Mouse (Mus musculus): ENCODE data around the gene Cpt2. TPM values are rescaled to one million over a fixed set of nuclear protein-coding genes. Genes with fewer than 3 reads are reported as not detected.

Gene Cpt2
- polyA plus RNA-seq, 2 experiments, result 25.8 to 36.5 TPM

DNA sequence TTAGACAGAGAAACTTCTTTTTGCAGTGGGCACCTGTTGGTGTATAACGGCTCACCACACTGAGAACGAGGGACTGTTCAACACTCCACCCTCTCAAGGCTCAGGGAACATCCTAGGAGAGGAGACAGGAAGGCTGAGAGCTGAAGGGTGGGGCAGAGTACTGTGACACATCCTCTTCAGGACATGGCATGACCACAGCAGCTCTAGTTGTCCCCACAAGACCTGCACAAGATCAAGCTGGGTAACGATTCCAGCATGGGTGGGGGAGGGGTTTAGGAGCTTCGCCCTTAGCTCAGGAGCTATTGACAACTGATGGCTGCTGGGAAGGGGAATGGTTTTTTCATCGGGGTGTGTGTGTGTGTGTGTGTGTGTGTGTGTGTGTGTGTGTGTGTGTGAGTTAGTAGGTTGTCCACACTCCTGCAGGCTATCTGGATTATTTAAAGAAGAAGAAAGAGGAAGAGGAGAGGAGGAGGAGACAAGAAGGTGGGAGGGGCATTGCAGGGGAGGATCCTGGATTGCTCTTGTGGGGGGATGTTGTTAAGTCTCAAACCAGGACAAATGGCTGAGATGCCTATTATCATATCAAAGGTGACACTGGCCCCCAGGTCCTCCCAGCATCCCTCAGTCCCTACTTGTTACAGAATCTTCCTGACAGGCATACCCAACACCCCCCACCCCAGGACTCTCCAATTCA is 43.2 kb upstream of the Cpt2 start:
- ATAC-seq (ENCODE audit: insufficient read depth) (no peak), DNase-seq (ENCODE audit: low read depth in 3 of 3, low spot score in 3 of 3) (no peak)
- H3K4me3 ChIP-seq (ENCODE audit: insufficient read depth in 1 of 2, low read depth in 2 of 2, low read length in 2 of 2), result no peak overlapping the region
- no peak overlapping the region for H3K4me2 ChIP-seq (ENCODE audit: low read depth)
- H3K36me3 ChIP-seq (replicated peaks; ENCODE audit: control insufficient read depth, insufficient read depth, low read depth), result no peaks in the 10 kb centered on the region
- H3K27me3 ChIP-seq (ENCODE audit: control insufficient read depth, insufficient read depth, low read length), result no peaks in the 10 kb centered on the region
- no peak overlapping the region for H3K9ac ChIP-seq (replicated peaks)
- WGBS (ENCODE audit: insufficient replicate concordance), result 21% methylated on average over 5 of the region's 5 CpGs
- TF ChIP-seq EP300 (IDR thresholded peaks at IDR 0.05; ENCODE audit: low read depth), result no peak
- no peak for TF ChIP-seq CTCF (IDR thresholded peaks at IDR 0.05; ENCODE audit: low read depth)
- H3K27ac ChIP-seq, result no peak overlapping the region
- H3K4me1 ChIP-seq (replicated peaks; ENCODE audit: control insufficient read depth in 2 of 2, insufficient read depth in 2 of 2, low read length in 1 of 2), result peaks cover 0 to 4% of the 10 kb centered on the region in 2 experiments; a peak in 1 of 4 replicates
- H3K9me3 ChIP-seq (ENCODE audit: control insufficient read depth, low read length), result no peaks in the 10 kb centered on the region

GRCm38 (mm10) chr4:107962792-107963191 is 39.4 kb upstream of the Cpt2 start:
- H3K4me3 ChIP-seq (ENCODE audit: insufficient read depth in 1 of 2, low read depth in 2 of 2, low read length in 2 of 2), result no peak overlapping the region
- 71% methylated on average over 2 of the region's 2 CpGs for WGBS (ENCODE audit: insufficient replicate concordance)
- no peaks in the 10 kb centered on the region for H3K36me3 ChIP-seq (replicated peaks; ENCODE audit: control insufficient read depth, insufficient read depth, low read depth)
- TF ChIP-seq CTCF (IDR thresholded peaks at IDR 0.05; ENCODE audit: low read depth), result no peak
- no peak for TF ChIP-seq EP300 (IDR thresholded peaks at IDR 0.05; ENCODE audit: low read depth)
- no peak for ATAC-seq (ENCODE audit: insufficient read depth)
- H3K9me3 ChIP-seq (ENCODE audit: control insufficient read depth, low read length), result no peaks in the 10 kb centered on the region
- H3K4me1 ChIP-seq (replicated peaks; ENCODE audit: control insufficient read depth in 2 of 2, insufficient read depth in 2 of 2, low read length in 1 of 2), result peaks cover 0 to 4% of the 10 kb centered on the region in 2 experiments; a peak in 1 of 4 replicates
- H3K9ac ChIP-seq (replicated peaks), result no peak overlapping the region
- no peaks in the 10 kb centered on the region for H3K27me3 ChIP-seq (ENCODE audit: control insufficient read depth, insufficient read depth, low read length)
- H3K27ac ChIP-seq, result no peak overlapping the region
- H3K4me2 ChIP-seq (ENCODE audit: low read depth), result no peak overlapping the region
- DNase-seq (ENCODE audit: low read depth in 3 of 3, low spot score in 3 of 3), result no peak

DNA sequence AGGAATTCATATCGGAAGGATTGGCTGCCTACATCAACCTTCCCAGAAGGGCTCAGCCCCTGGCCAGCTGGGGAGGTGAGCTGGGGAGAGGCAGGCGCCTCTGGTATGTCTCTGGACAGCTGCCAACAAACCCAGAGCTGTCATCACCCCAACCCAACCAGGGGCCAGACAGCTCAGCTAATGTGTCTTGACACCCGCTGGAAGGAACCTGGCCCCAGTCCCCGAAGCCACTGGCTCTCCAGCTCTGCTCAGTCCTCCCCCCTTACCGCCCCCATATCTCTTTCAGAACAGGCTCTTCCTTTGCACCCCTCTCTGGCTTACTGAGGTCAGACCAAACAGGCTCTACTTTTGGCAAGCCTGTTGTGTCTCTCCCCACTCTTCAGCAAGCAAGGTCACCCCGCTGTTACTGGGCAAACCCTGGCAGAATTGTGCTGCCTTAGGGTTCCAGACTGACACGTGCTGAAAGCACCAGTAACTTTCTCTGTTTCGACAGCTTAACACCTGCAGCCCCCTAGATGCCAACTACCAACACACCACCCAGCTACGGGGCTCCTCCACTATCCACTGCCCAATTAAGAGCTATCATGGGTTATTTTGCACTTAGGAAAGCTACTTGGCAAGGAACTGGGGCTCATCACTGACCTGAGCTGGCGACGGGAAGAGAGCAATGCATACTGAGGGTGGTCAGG is 38.8 kb upstream of the Cpt2 start:
- no peaks in the 10 kb centered on the region for H3K27me3 ChIP-seq (ENCODE audit: control insufficient read depth, insufficient read depth, low read length)
- H3K27ac ChIP-seq, result no peak overlapping the region
- H3K4me1 ChIP-seq (replicated peaks; ENCODE audit: control insufficient read depth in 2 of 2, insufficient read depth in 2 of 2, low read length in 1 of 2), result peaks cover 0 to 4% of the 10 kb centered on the region in 2 experiments; a peak in 1 of 4 replicates
- ATAC-seq (ENCODE audit: insufficient read depth) (no peak), DNase-seq (ENCODE audit: low read depth in 3 of 3, low spot score in 3 of 3) (no peak)
- no peaks in the 10 kb centered on the region for H3K36me3 ChIP-seq (replicated peaks; ENCODE audit: control insufficient read depth, insufficient read depth, low read depth)
- no peak overlapping the region for H3K4me2 ChIP-seq (ENCODE audit: low read depth)
- H3K4me3 ChIP-seq (ENCODE audit: insufficient read depth in 1 of 2, low read depth in 2 of 2, low read length in 2 of 2), result no peak overlapping the region
- 37% methylated on average over 11 of the region's 11 CpGs for WGBS (ENCODE audit: insufficient replicate concordance)
- no peaks in the 10 kb centered on the region for H3K9me3 ChIP-seq (ENCODE audit: control insufficient read depth, low read length)
- H3K9ac ChIP-seq (replicated peaks), result no peak overlapping the region
- no peak for TF ChIP-seq CTCF (IDR thresholded peaks at IDR 0.05; ENCODE audit: low read depth)
- no peak for TF ChIP-seq EP300 (IDR thresholded peaks at IDR 0.05; ENCODE audit: low read depth)

- no peak for ATAC-seq (ENCODE audit: insufficient read depth)
- DNase-seq (ENCODE audit: low read depth in 3 of 3, low spot score in 3 of 3), result no peak
- peaks cover 0 to 4% of the 10 kb centered on the region in 2 experiments; a peak in 1 of 4 replicates for H3K4me1 ChIP-seq (replicated peaks; ENCODE audit: control insufficient read depth in 2 of 2, insufficient read depth in 2 of 2, low read length in 1 of 2)
- no peak overlapping the region for H3K4me2 ChIP-seq (ENCODE audit: low read depth)
- no peaks in the 10 kb centered on the region for H3K36me3 ChIP-seq (replicated peaks; ENCODE audit: control insufficient read depth, insufficient read depth, low read depth)
- no peaks in the 10 kb centered on the region for H3K27me3 ChIP-seq (ENCODE audit: control insufficient read depth, insufficient read depth, low read length)
- TF ChIP-seq EP300 (IDR thresholded peaks at IDR 0.05; ENCODE audit: low read depth) (no peak), CTCF (IDR thresholded peaks at IDR 0.05; ENCODE audit: low read depth) (no peak)
- 61% methylated on average over 7 of the region's 7 CpGs for WGBS (ENCODE audit: insufficient replicate concordance)
- no peaks in the 10 kb centered on the region for H3K9me3 ChIP-seq (ENCODE audit: control insufficient read depth, low read length)
- no peak overlapping the region for H3K27ac ChIP-seq
- no peak overlapping the region for H3K4me3 ChIP-seq (ENCODE audit: insufficient read depth in 1 of 2, low read depth in 2 of 2, low read length in 2 of 2)
- no peak overlapping the region for H3K9ac ChIP-seq (replicated peaks)
Observed at GRCm38 (mm10) chr4:107958487-107958886, 35.1 kb upstream of the Cpt2 start.

GRCm38 (mm10) chr4:107955691-107956090 is 32.3 kb upstream of the Cpt2 start:
- WGBS (ENCODE audit: insufficient replicate concordance), result 55% methylated on average over 5 of the region's 5 CpGs
- Histone ChIP-seq H3K36me3 (replicated peaks; ENCODE audit: control insufficient read depth, insufficient read depth, low read depth) (no peaks in the 10 kb centered on the region), H3K27me3 (ENCODE audit: control insufficient read depth, insufficient read depth, low read length) (no peaks in the 10 kb centered on the region), H3K27ac (no peak overlapping the region), H3K9me3 (ENCODE audit: control insufficient read depth, low read length) (no peaks in the 10 kb centered on the region), H3K4me1 (replicated peaks; ENCODE audit: control insufficient read depth in 2 of 2, insufficient read depth in 2 of 2, low read length in 1 of 2) (no peaks in the 10 kb centered on the region), H3K9ac (replicated peaks) (no peak overlapping the region), H3K4me2 (ENCODE audit: low read depth) (no peak overlapping the region), H3K4me3 (ENCODE audit: insufficient read depth in 1 of 2, low read depth in 2 of 2, low read length in 2 of 2) (no peak overlapping the region)
- DNase-seq (ENCODE audit: low read depth in 3 of 3, low spot score in 3 of 3) (no peak), ATAC-seq (ENCODE audit: insufficient read depth) (no peak)
- TF ChIP-seq CTCF (IDR thresholded peaks at IDR 0.05; ENCODE audit: low read depth) (no peak), EP300 (IDR thresholded peaks at IDR 0.05; ENCODE audit: low read depth) (no peak)
